Mouse (Mus musculus): ENCODE measurements around the gene Ptprb. TPM values are rescaled to one million over a fixed set of nuclear protein-coding genes. Genes with fewer than 3 reads are reported as not detected.
A peak's percentile ranks its signal among the peaks of the same experiment; 100 is the strongest.

Gene Ptprb
- total and polyA plus RNA-seq, 3 experiments, result 14.8 to 66.3 (median 63.1) TPM

DNA sequence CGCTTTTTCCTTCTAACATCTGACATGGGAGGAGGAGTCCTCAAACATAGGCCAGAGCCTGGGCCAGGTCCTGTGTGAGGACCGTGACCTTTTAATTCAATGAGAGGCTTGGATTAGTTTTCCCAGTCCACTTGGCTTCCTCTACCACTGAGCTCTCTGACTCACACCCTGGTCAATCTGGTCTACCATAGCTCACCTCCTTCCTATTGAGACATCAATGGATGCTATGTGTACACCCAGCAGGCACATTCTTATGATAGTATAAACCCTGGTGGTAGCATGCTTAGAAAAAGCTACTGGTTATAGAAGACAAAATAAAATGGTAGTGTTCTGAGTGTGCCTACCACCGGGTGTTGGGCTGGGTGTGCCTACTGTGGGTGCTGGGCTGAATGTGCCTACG, 21.1 kb downstream of the Ptprb start:
- Histone ChIP-seq H3K36me3 (ENCODE audit: control insufficient read depth, insufficient read depth, low read length) (peaks cover 2% of the 10 kb centered on the region; the same call in 1 of the 2 replicates), H3K9ac (ENCODE audit: low read depth, low read length) (no peak overlapping the region), H3K79me2 (replicated peaks; ENCODE audit: control insufficient read depth, insufficient read depth, low read length) (peaks cover 3% of the 10 kb centered on the region), H3K27me3 (ENCODE audit: control insufficient read depth, insufficient read depth, low read length) (peaks cover 2% of the 10 kb centered on the region; the same call in 1 of the 2 replicates), H3K4me1 (ENCODE audit: control insufficient read depth, insufficient read depth, low read length) (peaks cover 13% of the 10 kb centered on the region), H3K4me3 (no peak overlapping the region), H3K27ac (no peak overlapping the region)
- 69% methylated on average over 4 of the region's 4 CpGs for WGBS
- TF ChIP-seq CTCF (IDR thresholded peaks at IDR 0.05), result no peak
- TF ChIP-seq EP300 (IDR thresholded peaks at IDR 0.05; ENCODE audit: insufficient read depth, low read depth, low read length), result no peak
- TF ChIP-seq POLR2A (IDR thresholded peaks at IDR 0.05; ENCODE audit: insufficient read depth, low read depth, low read length), result no peak
- no peak for DNase-seq
- intact Hi-C loops (cut with DNase I), result no loop called here

DNA sequence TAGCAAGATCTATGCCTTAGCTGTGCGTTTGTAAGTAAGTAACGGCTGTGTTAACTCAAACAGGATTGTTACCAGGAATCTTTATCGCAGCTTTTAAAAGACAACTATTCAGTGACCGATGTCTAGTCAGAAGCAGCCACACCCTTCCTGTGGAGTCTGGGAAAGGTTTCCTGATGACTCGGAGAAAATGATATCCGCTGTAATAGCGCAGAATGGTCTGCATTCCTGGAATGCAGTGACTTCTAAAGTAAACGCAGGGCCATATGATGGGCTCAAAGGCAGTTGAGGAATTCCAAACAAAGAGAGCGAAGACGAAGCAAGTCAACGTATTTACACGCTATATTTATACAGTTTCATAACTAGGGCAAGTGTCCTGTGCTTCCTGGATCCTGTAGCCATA, 22.5 kb downstream of the Ptprb start:
- 36% methylated on average over 12 of the region's 12 CpGs for WGBS
- Histone ChIP-seq H3K9ac (ENCODE audit: low read depth, low read length) (no peak overlapping the region), H3K79me2 (replicated peaks; ENCODE audit: control insufficient read depth, insufficient read depth, low read length) (peaks cover 3% of the 10 kb centered on the region), H3K27ac (peak overlapping the region; percentile 52), H3K4me1 (ENCODE audit: control insufficient read depth, insufficient read depth, low read length) (peaks cover 10% of the 10 kb centered on the region), H3K36me3 (ENCODE audit: control insufficient read depth, insufficient read depth, low read length) (no peaks in the 10 kb centered on the region; the same call in 1 of the 2 replicates), H3K4me3 (no peak overlapping the region), H3K27me3 (ENCODE audit: control insufficient read depth, insufficient read depth, low read length) (peaks cover 2% of the 10 kb centered on the region; the same call in 1 of the 2 replicates)
- no peak for TF ChIP-seq EP300 (IDR thresholded peaks at IDR 0.05; ENCODE audit: insufficient read depth, low read depth, low read length)
- TF ChIP-seq CTCF (IDR thresholded peaks at IDR 0.05), result no peak
- TF ChIP-seq POLR2A (IDR thresholded peaks at IDR 0.05; ENCODE audit: insufficient read depth, low read depth, low read length), result no peak
- intact Hi-C loops (cut with DNase I), result no loop called here
- peak in 1 of 2 experiments; percentile 38 for DNase-seq

DNA sequence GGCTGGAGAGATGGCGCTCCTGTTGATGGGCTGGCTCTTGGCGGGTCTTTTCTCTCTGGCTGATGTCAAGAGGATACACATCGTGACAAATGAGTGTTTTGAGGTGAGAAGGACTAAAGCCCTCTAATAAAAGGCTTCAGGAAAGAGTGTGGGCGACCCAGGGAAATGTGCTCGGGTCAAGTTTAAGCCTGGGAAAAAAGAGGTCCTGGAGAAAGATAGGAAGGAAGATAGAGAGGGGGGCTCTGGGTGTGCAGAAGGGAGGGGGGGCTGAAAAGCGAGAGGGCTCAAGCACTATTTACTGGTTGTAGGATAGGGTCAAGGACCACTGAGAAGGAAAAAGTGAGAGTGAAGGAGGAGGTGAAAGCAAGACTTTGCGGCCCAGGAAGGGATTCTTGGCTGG, 25.5 kb downstream of the Ptprb start:
- no peaks in the 10 kb centered on the region for H3K27me3 ChIP-seq (ENCODE audit: control insufficient read depth, insufficient read depth, low read length)
- peak overlapping the region; percentile 37; the same call in 1 of the 2 replicates for H3K9ac ChIP-seq (ENCODE audit: low read depth, low read length)
- H3K79me2 ChIP-seq (replicated peaks; ENCODE audit: control insufficient read depth, insufficient read depth, low read length), result no peaks in the 10 kb centered on the region
- no peak for TF ChIP-seq POLR2A (IDR thresholded peaks at IDR 0.05; ENCODE audit: insufficient read depth, low read depth, low read length)
- TF ChIP-seq EP300 (IDR thresholded peaks at IDR 0.05; ENCODE audit: insufficient read depth, low read depth, low read length), result no peak
- TF ChIP-seq CTCF (IDR thresholded peaks at IDR 0.05), result no peak
- no peaks in the 10 kb centered on the region; the same call in none of the 2 replicates for H3K36me3 ChIP-seq (ENCODE audit: control insufficient read depth, insufficient read depth, low read length)
- no peak for DNase-seq
- intact Hi-C loops (cut with DNase I), result loop anchor here (1.0 to 5.0 kb wide), 4 partner anchors 13 to 94 kb away; no protein-coding TSS in a partner anchor
- WGBS, result 23% methylated on average over 7 of the region's 7 CpGs
- peaks cover 8% of the 10 kb centered on the region for H3K4me1 ChIP-seq (ENCODE audit: control insufficient read depth, insufficient read depth, low read length)
- peak overlapping the region; percentile 72 for H3K4me3 ChIP-seq
- peak overlapping the region; percentile 97 for H3K27ac ChIP-seq

DNA sequence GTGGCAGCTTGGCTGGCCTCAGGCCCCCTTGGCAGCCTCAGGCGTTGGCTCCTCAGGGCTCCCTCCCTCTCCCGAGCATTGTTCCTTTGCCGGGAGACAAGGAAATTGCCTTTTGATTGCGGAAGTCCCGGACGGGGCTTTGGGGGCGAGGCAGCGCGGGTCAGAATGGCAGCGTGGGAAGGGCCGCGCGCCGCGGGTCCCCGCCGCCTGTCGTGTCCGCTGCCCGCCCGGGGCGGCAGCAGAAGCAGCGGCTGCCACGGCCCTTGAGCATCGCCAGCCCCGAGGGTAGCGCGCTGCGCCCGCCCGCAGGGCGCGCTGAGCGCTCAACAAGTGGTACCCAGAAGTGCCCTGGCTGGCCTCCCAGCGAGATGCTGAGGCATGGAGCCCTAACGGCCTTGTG, 25.9 kb downstream of the Ptprb start:
- TF ChIP-seq EP300 (IDR thresholded peaks at IDR 0.05; ENCODE audit: insufficient read depth, low read depth, low read length) (peak; percentile 67; the same call in 1 of the 2 replicates), POLR2A (IDR thresholded peaks at IDR 0.05; ENCODE audit: insufficient read depth, low read depth, low read length) (0 out of 2 replicates have a peak, but pooled peaks have one; percentile 48), CTCF (IDR thresholded peaks at IDR 0.05) (peak; percentile 14; the same call in 1 of the 2 replicates)
- peak overlapping the region; percentile 72 for H3K4me3 ChIP-seq
- intact Hi-C loops (cut with DNase I), result loop anchor here (1.0 to 5.0 kb wide), 4 partner anchors 13 to 94 kb away; no protein-coding TSS in a partner anchor
- no peaks in the 10 kb centered on the region for H3K27me3 ChIP-seq (ENCODE audit: control insufficient read depth, insufficient read depth, low read length)
- H3K79me2 ChIP-seq (replicated peaks; ENCODE audit: control insufficient read depth, insufficient read depth, low read length), result no peaks in the 10 kb centered on the region
- H3K4me1 ChIP-seq (ENCODE audit: control insufficient read depth, insufficient read depth, low read length), result peaks cover 8% of the 10 kb centered on the region
- WGBS, result under 1% methylated on average over 36 of the region's 36 CpGs
- DNase-seq, result peak; percentile 77 to 83
- peak overlapping the region; percentile 97 for H3K27ac ChIP-seq
- H3K36me3 ChIP-seq (ENCODE audit: control insufficient read depth, insufficient read depth, low read length), result no peaks in the 10 kb centered on the region; the same call in none of the 2 replicates
- peak overlapping the region; percentile 71 for H3K9ac ChIP-seq (ENCODE audit: low read depth, low read length)

DNA sequence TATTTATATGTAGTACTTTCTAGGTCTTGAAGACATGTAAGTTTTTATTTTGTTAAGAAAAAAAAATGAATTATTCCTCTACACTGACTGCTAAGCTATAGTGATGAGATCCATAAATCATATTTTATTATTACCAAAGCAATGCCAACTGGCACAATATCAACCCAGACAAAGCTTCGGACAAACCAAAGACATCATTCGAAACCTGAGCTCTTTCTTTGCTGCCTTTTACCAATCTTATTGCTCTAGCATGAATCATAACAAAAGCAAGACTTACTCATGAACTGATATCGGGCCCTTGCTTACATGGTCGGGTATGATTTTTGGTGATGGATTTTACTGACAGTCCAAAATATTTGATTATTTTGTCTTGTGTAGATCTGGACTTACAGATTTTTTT, 29.0 kb downstream of the Ptprb start:
- no peak for TF ChIP-seq POLR2A (IDR thresholded peaks at IDR 0.05; ENCODE audit: insufficient read depth, low read depth, low read length)
- TF ChIP-seq CTCF (IDR thresholded peaks at IDR 0.05), result no peak
- TF ChIP-seq EP300 (IDR thresholded peaks at IDR 0.05; ENCODE audit: insufficient read depth, low read depth, low read length), result no peak
- WGBS, result 64% methylated on average over 4 of the region's 4 CpGs
- intact Hi-C loops (cut with DNase I), result loop anchor here (5.0 kb wide), 2 partner anchors 52 to 97 kb away; no protein-coding TSS in a partner anchor

DNA sequence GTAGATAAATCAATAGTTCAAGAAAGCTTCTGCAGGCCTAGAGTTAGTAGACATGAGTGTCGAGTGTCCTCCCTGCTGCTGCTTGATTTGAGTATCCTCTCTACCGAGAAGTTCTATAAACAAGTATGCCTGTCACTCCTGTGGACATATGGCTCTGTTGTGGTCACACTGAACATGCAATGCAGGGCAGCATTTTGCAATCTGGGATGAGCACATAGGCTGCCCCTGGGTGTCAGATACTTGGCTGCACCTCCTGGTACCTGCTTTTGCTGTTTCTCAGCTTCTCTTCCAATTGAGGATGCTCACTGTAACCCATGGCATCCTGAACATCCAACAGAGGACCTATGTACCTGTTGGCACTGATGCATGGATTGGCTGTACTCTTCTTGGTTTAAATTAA, 34.1 kb downstream of the Ptprb start:
- TF ChIP-seq CTCF (IDR thresholded peaks at IDR 0.05) (no peak), POLR2A (IDR thresholded peaks at IDR 0.05; ENCODE audit: insufficient read depth, low read depth, low read length) (no peak), EP300 (IDR thresholded peaks at IDR 0.05; ENCODE audit: insufficient read depth, low read depth, low read length) (no peak)
- intact Hi-C loops (cut with DNase I), result no loop called here
- 53% methylated on average over 2 of the region's 2 CpGs for WGBS
- no peak for DNase-seq
- Histone ChIP-seq H3K9ac (ENCODE audit: low read depth, low read length) (peak overlapping the region; percentile 16; the same call in 1 of the 2 replicates), H3K4me3 (no peak overlapping the region), H3K27me3 (ENCODE audit: control insufficient read depth, insufficient read depth, low read length) (no peaks in the 10 kb centered on the region), H3K4me1 (ENCODE audit: control insufficient read depth, insufficient read depth, low read length) (peaks cover 10% of the 10 kb centered on the region), H3K27ac (peak overlapping the region; percentile 78), H3K79me2 (replicated peaks; ENCODE audit: control insufficient read depth, insufficient read depth, low read length) (0 out of 2 replicates have a peak, but pooled peaks cover 2% of the 10 kb centered on the region), H3K36me3 (ENCODE audit: control insufficient read depth, insufficient read depth, low read length) (peaks cover 34% of the 10 kb centered on the region)

More for the DNA sequence above, 29.0 kb downstream of the Ptprb start:
- H3K4me3 ChIP-seq, result peak overlapping the region; percentile 72
- H3K27me3 ChIP-seq (ENCODE audit: control insufficient read depth, insufficient read depth, low read length), result no peaks in the 10 kb centered on the region
- no peak overlapping the region for H3K9ac ChIP-seq (ENCODE audit: low read depth, low read length)
- no peak for DNase-seq
- H3K36me3 ChIP-seq (ENCODE audit: control insufficient read depth, insufficient read depth, low read length), result peaks cover 20% of the 10 kb centered on the region
- peaks cover 3% of the 10 kb centered on the region for H3K4me1 ChIP-seq (ENCODE audit: control insufficient read depth, insufficient read depth, low read length)
- 0 out of 2 replicates have a peak, but pooled peaks cover under 1% of the 10 kb centered on the region for H3K79me2 ChIP-seq (replicated peaks; ENCODE audit: control insufficient read depth, insufficient read depth, low read length)
- H3K27ac ChIP-seq, result peak overlapping the region; percentile 97
